Mouse (Mus musculus): ENCODE measurements at regions not wholly inside any gene's neighbourhood (a gene's known extent, or its start where the extent isn't known, plus 50 kb on each side); places are given as distances from the start of the nearest gene placed in this dataset.
"Not testable (repeated sequence)": the region's sequence is repeated elsewhere in the genome, so short reads cannot be mapped to it uniquely, and the experiment has no call there.

DNA sequence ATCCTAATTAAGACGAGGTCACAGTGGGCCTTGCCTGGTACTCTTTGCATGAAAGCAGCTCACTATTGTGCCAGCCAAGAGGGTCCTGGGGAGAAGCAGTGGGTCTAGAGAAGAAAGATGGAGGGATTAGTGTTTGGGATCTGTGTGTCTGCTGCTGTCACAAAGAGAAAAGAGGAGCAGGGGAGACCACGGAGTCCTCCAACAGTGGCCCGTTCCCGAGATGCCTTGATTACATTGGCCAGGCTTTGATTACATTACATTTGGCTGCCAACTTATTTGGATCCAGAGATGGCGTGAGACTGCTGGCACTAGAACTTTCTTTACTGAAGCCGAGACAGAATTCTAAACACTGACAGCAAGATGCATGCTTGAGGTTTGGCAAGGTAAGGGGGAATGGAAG, 78.4 kb upstream of the Slc1a3 start:
- Histone ChIP-seq H3K9me3 (replicated peaks) (no peaks in the 10 kb centered on the region), H3K27ac (no peak overlapping the region), H3K9ac (no peak overlapping the region), H3K4me3 (no peak overlapping the region), H3K36me3 (no peaks in the 10 kb centered on the region), H3K4me1 (replicated peaks) (no peaks in the 10 kb centered on the region), H3K27me3 (no peaks in the 10 kb centered on the region), H3K4me2 (no peak overlapping the region)
- 78% methylated on average over 6 of the region's 6 CpGs for WGBS
- ATAC-seq (replicated peaks; ENCODE audit: insufficient number of reproducible peaks, insufficient read depth, low FRiP score, low read depth) = no peak

DNA sequence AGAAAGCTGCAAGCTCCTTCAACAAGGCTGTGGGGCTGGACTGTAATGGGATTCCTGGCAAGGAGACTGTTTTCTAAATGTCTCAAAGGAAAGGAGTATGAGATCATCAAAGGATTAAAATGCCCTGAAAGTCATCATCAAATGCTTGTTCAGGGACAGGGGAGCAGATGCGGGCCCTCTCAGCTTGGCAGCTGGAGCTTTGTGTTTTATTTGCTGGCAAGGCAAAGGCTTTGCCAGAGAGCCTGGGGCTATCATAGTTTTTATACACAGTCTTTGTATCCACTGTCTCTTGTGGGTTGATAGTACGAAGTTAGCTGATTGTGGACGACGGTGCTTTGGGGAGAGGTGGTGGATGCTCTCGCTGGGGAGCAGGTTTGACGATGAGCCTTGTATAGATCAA, 75.0 kb upstream of the Slc1a3 start:
- ATAC-seq (replicated peaks; ENCODE audit: insufficient number of reproducible peaks, insufficient read depth, low FRiP score, low read depth) = no peak
- H3K4me2 ChIP-seq = no peak overlapping the region
- no peak overlapping the region for H3K9ac ChIP-seq
- 72% methylated on average over 6 of the region's 6 CpGs for WGBS
- H3K27ac ChIP-seq = no peak overlapping the region
- H3K4me1 ChIP-seq (replicated peaks) = no peaks in the 10 kb centered on the region
- no peaks in the 10 kb centered on the region for H3K27me3 ChIP-seq
- H3K36me3 ChIP-seq = no peaks in the 10 kb centered on the region
- H3K9me3 ChIP-seq (replicated peaks) = no peaks in the 10 kb centered on the region
- no peak overlapping the region for H3K4me3 ChIP-seq

DNA sequence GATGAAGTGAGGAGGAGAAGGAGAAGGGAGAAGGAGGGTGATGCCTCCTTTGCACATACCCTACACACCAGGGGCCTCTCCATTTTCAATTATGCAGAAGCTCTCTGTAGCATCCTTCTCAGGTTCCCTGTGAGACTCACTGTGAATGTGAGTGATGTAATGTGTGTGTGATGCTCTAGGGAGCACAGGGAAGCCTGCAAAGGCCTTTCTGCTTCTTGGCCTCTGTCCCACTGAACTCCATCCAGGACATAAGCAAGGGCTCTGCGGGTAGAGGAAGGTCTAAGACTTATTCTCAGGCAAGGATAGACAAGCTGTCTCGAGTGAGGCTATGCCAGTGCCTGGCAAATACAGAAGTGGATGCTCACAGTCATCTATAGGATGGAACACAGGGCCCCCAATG, 73.0 kb upstream of the Slc1a3 start:
- Histone ChIP-seq H3K27me3 (no peaks in the 10 kb centered on the region), H3K27ac (no peak overlapping the region), H3K9ac (no peak overlapping the region), H3K36me3 (no peaks in the 10 kb centered on the region), H3K4me3 (no peak overlapping the region), H3K4me1 (replicated peaks) (no peaks in the 10 kb centered on the region), H3K4me2 (no peak overlapping the region), H3K9me3 (replicated peaks) (no peaks in the 10 kb centered on the region)
- ATAC-seq (replicated peaks; ENCODE audit: insufficient number of reproducible peaks, insufficient read depth, low FRiP score, low read depth) = no peak
- 70% methylated on average over 2 of the region's 2 CpGs for WGBS

DNA sequence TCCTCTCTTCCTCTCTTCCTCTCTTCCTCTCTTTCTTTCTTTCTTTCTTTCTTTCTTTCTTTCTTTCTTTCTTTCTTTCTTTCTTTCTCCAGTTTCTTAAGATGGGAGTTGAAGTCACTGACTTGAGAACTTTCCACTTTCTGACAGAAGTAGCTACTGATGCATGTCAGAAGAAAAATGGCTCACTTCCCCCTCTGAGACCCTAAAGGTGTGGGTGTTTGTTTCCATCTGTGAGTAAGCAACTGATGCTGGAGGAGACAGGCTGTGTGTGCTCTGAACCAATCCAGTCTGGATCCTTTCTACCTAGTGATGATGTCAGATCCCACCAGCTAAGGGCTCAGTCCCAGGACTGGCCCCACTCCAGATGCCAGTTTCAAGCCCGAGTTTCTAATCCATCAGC, 72.5 kb upstream of the Slc1a3 start:
- Histone ChIP-seq H3K9ac (no peak overlapping the region), H3K27ac (no peak overlapping the region), H3K4me3 (no peak overlapping the region), H3K4me2 (no peak overlapping the region), H3K36me3 (no peaks in the 10 kb centered on the region), H3K4me1 (replicated peaks) (no peaks in the 10 kb centered on the region), H3K27me3 (no peaks in the 10 kb centered on the region), H3K9me3 (replicated peaks) (no peaks in the 10 kb centered on the region)
- ATAC-seq (replicated peaks; ENCODE audit: insufficient number of reproducible peaks, insufficient read depth, low FRiP score, low read depth) = no peak
- 41% methylated on average over 1 of the region's 1 CpGs for WGBS

DNA sequence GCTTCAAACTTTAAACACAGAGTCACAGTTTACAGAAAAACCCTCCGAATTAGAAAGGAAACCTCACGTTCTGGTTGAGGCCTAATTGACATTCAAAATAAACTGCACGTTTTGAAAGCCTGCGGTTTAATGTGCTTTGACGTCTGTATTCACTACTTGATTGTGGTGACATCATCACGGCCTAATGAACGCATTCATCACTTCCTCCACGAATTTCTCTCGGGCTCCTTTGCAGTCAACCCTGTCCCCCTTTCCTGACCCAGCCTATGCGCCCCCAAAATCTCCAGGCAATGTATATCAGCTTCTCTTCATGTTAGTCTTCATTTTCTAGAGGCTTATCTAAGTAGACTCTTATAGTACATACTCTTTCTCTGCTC, 71.6 kb upstream of the Slc1a3 start:
- Histone ChIP-seq H3K4me2 (no peak overlapping the region), H3K9ac (no peak overlapping the region), H3K36me3 (no peaks in the 10 kb centered on the region), H3K27me3 (no peaks in the 10 kb centered on the region), H3K4me3 (no peak overlapping the region), H3K9me3 (replicated peaks) (no peaks in the 10 kb centered on the region), H3K27ac (no peak overlapping the region), H3K4me1 (replicated peaks) (no peaks in the 10 kb centered on the region)
- no peak for ATAC-seq (replicated peaks; ENCODE audit: insufficient number of reproducible peaks, insufficient read depth, low FRiP score, low read depth)
- WGBS = 85% methylated on average over 10 of the region's 10 CpGs

DNA sequence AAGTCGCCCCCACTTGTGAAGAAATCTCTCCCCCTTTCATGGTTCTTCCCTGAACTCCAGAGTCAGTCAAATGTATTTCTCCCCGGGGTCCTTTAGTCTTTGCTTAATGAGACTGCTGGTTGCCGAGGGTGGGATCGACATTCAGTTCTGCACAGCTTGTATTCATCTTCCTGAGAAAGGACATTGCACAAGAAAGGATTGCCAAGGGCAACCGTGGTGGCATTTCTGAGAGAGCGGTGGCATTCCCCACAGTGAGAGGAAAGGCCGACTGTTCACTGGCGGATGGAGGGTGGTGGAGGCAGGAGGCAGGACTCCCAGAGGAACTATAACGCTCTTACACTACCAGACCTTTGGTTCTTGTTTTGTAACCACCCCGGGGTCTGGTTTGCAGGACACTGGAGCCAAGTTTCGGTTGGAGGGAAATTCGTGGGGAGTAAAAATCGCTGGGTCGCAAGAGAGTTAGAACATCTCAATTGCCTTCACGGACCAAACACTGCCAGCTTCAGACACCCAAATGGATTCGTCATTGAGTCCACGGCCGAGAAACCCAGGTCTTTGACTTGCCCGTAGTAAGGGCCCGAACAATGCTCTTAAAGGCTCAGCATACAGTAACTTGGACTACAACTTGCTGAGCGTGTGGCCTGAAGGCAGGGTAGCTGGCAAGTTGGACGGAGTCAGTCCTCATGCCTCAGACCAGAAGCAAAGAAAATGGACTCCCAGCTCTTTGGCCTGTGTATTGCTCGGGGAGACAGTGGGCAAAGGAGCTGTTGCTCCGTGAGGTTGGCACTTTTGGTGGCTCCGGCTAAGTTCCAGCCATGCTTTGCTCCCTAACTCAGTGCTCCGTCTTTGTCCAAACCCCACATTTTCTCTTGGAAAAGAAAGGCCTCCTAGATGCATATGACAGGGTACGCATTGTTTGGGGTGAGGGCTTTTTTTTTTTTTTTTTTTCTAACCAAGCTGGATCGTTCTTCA, 70.9 kb upstream of the Slc1a3 start:
- H3K27me3 ChIP-seq = no peaks in the 10 kb centered on the region
- no peak overlapping the region for H3K4me3 ChIP-seq
- H3K4me1 ChIP-seq (replicated peaks) = no peaks in the 10 kb centered on the region
- H3K9me3 ChIP-seq (replicated peaks) = no peaks in the 10 kb centered on the region
- no peak overlapping the region for H3K4me2 ChIP-seq
- 90% methylated on average over 28 of the region's 28 CpGs for WGBS
- H3K9ac ChIP-seq = no peak overlapping the region
- no peak for ATAC-seq (replicated peaks; ENCODE audit: insufficient number of reproducible peaks, insufficient read depth, low FRiP score, low read depth)
- H3K27ac ChIP-seq = no peak overlapping the region
- H3K36me3 ChIP-seq = no peaks in the 10 kb centered on the region

DNA sequence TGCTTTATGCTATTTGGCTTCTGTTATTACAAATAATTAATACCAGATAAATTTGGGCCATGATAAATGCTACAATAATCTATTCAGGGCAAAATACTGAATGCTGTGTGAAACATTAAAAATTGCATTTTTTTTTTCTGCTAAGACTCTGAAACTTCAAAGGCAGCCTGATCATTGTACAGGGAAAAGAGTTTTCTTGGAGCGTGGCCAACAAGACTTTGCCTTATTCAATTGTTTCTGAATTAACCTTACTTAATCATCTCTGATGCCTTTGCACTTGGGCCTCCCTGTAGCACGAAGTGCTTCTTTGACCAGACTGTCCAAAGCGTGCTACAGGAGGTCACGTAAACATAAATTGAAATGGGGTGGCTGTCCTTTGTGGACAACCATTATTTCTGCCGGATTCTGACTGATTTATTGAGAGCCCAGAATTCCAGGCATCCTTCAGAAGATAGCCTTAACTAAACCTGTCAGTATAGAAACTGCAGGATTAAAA, 69.9 kb upstream of the Slc1a3 start:
- H3K9ac ChIP-seq = no peak overlapping the region
- 66% methylated on average over 5 of the region's 5 CpGs for WGBS
- no peaks in the 10 kb centered on the region for H3K9me3 ChIP-seq (replicated peaks)
- no peaks in the 10 kb centered on the region for H3K27me3 ChIP-seq
- no peaks in the 10 kb centered on the region for H3K4me1 ChIP-seq (replicated peaks)
- H3K36me3 ChIP-seq = no peaks in the 10 kb centered on the region
- H3K4me3 ChIP-seq = no peak overlapping the region
- H3K27ac ChIP-seq = no peak overlapping the region
- no peak for ATAC-seq (replicated peaks; ENCODE audit: insufficient number of reproducible peaks, insufficient read depth, low FRiP score, low read depth)
- no peak overlapping the region for H3K4me2 ChIP-seq

DNA sequence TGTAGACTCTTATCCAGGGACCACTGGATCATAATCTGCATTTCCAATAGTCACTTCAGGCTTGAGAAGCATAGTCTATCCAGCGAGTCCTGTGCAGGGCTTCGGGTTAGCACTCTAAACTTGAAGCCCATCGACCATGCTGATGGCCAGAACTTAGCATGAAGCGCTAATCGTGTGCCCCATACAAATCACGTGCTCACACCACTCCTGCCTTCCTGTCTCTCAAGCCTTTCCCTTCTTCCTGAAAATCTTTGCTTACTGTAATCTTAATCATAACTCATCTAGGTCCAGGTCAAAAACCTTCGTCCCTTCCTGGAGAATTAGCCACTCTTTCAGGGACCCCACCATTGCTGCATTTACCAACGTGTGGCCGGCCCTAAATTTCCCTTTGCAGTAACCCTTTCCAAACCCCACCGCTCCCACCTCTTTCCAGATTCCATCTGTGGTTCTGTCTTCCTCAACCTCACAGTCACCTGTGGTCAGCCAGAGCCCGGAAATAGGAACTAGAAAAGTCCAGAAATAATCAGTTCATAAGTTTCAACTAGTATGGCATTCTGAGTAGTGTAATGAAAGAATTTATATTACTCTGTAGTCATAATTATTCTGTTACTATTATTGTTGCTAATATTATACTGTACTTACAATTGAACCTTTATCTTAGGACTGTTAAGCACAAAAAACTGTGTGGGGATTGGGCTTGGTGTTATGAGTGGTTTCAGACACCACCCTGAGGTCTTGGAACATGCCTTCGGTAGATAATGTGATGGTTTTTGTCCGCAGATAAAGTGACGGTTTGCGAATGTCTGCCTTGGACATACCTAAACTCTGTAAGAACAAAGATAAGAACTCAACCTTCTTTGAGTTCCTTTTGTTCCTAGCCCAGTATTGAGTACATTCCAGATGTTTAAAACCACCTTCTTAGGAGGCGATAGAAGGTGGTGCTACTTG, 57.3 kb upstream of the Slc1a3 start:
- H3K9me3 ChIP-seq (replicated peaks) = no peaks in the 10 kb centered on the region
- no peak overlapping the region for H3K27ac ChIP-seq
- H3K9ac ChIP-seq = no peak overlapping the region
- no peak overlapping the region for H3K4me3 ChIP-seq
- no peak for ATAC-seq (replicated peaks; ENCODE audit: insufficient number of reproducible peaks, insufficient read depth, low FRiP score, low read depth)
- H3K4me2 ChIP-seq = no peak overlapping the region
- H3K4me1 ChIP-seq (replicated peaks) = no peaks in the 10 kb centered on the region
- no peaks in the 10 kb centered on the region for H3K36me3 ChIP-seq
- no peaks in the 10 kb centered on the region for H3K27me3 ChIP-seq
- 79% methylated on average over 16 of the region's 16 CpGs for whole genome bisulfite sequencing

DNA sequence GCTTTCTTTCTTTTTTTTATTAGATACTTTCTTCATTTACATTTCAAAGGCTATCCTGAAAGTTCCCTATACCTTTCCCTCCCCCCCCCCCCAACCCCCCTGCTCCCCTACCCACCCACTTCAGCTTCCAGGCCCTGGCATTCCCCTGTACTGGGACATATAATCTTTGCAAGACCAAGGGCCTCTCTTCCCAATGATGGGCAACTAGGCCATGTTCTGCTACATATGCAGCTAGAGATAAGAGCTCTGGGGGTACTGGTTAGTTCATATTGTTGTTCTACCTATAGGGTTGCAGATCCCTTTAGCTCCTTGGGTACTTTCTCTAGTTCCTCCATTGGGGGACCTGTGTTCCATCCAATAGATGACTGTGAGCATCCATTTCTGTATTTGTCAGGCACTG, 55.6 kb upstream of the Slc1a3 start:
- not testable (repeated sequence) for H3K4me1 ChIP-seq (replicated peaks); H3K27ac ChIP-seq; H3K4me3 ChIP-seq; H3K27me3 ChIP-seq; ATAC-seq (replicated peaks; ENCODE audit: insufficient number of reproducible peaks, insufficient read depth, low FRiP score, low read depth); H3K9me3 ChIP-seq (replicated peaks); H3K4me2 ChIP-seq; H3K36me3 ChIP-seq; H3K9ac ChIP-seq

DNA sequence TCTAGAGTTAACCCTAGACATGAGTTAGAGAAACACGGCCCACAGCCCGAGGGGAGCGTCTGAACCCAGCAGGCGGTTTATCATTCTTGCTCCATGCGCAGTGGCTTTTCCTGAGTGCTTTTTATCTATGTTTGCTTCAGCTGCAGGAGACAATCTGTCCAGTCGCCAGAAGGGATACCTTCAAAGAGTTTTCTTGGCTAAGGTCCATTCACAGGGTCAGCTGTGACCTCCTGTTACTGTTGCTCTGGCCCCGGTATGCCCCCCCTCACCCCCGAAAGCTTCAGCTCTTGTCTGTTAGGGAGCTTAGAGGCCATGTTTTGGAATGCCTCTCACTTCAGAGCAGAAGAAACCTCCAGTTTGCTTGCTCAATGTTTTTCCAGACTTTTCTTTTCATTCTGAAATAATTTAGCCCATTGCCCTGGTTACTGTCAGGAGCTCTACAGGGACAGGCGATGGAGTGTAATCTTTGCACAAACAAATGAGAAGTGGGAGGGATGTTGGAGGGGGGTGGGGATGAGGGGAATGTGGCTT, 51.2 kb upstream of the Slc1a3 start:
- peak; percentile 72 for ATAC-seq (replicated peaks; ENCODE audit: insufficient number of reproducible peaks, insufficient read depth, low FRiP score, low read depth)
- Histone ChIP-seq H3K4me2 (peak overlapping the region; percentile 32; the same call in 1 of the 2 replicates), H3K27me3 (no peaks in the 10 kb centered on the region), H3K4me3 (no peak overlapping the region), H3K9me3 (replicated peaks) (no peaks in the 10 kb centered on the region), H3K27ac (peak overlapping the region; percentile 64), H3K9ac (no peak overlapping the region), H3K4me1 (replicated peaks) (peaks cover 8% of the 10 kb centered on the region), H3K36me3 (no peaks in the 10 kb centered on the region)
- 9% methylated on average over 9 of the region's 9 CpGs for WGBS

DNA sequence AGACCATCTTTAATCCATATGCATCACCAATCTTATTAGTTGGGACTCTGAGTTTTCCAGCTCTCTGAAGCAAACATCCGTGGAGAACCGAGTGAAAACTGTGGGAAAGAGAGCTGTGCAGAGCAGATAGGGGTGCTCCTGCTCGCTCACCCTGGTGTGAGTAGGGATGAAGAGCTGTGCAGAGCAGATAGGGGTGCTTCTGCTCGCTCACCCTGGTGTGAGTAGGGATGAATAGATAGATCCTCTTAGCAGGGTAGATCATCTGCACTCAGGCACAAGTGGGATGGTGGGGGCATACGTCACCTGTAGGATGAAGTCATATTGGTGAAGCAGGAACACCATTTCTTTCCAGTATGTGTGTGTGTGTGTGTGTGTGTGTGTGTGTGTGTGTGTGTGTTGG, 50.6 kb upstream of the Slc1a3 start:
- WGBS = 74% methylated on average over 5 of the region's 5 CpGs
- no peaks in the 10 kb centered on the region for H3K27me3 ChIP-seq
- no peak overlapping the region for H3K9ac ChIP-seq
- no peaks in the 10 kb centered on the region for H3K9me3 ChIP-seq (replicated peaks)
- no peaks in the 10 kb centered on the region for H3K36me3 ChIP-seq
- no peak overlapping the region for H3K4me2 ChIP-seq
- no peak overlapping the region for H3K27ac ChIP-seq
- H3K4me1 ChIP-seq (replicated peaks) = peaks cover 8% of the 10 kb centered on the region
- no peak overlapping the region for H3K4me3 ChIP-seq
- no peak for ATAC-seq (replicated peaks; ENCODE audit: insufficient number of reproducible peaks, insufficient read depth, low FRiP score, low read depth)
